Mouse (Mus musculus) layer of hippocampus, postnatal 25 days (tissue): ENCODE data around the gene Rbm45. TPM values are rescaled to one million over a fixed set of nuclear protein-coding genes. Genes with fewer than 3 reads are reported as not detected.

Experiments used
- DNase-seq, 2 experiments: peaks; one replicate each; pipeline ENCODE4 v3.0.0; 2022; ENCODE audit warnings: mixed read lengths in 2 of 2, low spot score in 1 of 2; ENCODE audit errors: extremely low spot score in 1 of 2
- total RNA-seq, 2 experiments: library from RNA; stranded (reverse); gene quantifications; 2 replicates each; pipeline ENCODE4 v1.2.3; 2021

The Rbm45 gene
- total RNA-seq, 2 experiments from 2014 or later = 40.9 to 44.8 TPM

GRCm38 (mm10) chr2:76374544-76375206 lies 4.9 kb downstream of the Rbm45 start:
- no peak for DNase-seq

DNA sequence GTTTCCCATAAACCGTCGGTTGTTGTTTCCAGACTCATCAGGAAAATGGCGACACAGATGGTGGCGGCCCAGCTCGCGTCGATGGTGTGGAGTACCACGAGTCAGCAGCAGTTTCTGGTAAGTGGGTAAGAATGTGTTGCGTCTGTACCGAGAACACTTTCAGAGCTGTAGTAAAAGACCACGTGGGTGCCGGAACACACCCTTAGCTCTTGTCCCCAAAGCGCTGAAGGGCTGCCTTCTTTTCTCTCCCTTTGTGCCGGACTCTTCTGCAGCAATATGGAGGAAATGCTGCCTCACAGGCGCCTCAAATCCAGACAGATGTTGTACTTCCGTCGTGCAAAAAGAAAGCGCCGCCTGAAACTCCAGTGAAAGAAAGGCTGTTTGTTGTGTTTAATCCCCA lies 8.9 kb downstream of the Rbm45 start:
- DNase-seq = no peak

- DNase-seq = no peak
Measured at GRCm38 (mm10) chr2:76386531-76386930, 16.7 kb downstream of the Rbm45 start.

- DNase-seq = no peak
Measured at GRCm38 (mm10) chr2:76400178-76400577, 30.4 kb downstream of the Rbm45 start.

DNA sequence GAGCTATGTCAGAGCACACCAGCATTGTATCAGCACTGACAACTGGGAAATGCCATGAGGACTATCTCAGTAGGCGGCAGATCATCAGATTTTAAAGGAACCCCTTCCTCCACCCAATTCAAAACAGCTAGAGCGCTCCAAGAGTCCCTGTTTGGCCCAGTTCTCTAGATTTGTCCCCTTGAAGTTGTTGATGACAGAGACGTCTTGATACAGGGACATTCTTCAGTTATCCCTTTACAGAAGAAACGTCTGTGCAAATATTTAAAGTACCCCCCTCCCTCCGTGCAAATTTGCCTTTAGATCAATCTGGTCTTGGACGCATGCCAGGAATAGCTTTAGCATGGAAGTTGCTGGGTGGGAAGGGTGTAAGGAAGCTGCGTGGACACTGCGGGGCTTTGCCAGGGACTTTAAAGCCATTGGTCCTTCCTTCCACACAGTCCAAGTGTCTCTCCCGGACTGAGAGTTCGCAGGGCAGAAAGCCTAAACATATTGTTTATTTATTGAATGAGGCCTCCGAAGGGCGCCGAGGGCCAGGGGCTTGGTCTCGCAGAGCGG lies 35.9 kb downstream of the Rbm45 start:
- peak in 1 of 2 experiments; percentile 27 for DNase-seq

DNA sequence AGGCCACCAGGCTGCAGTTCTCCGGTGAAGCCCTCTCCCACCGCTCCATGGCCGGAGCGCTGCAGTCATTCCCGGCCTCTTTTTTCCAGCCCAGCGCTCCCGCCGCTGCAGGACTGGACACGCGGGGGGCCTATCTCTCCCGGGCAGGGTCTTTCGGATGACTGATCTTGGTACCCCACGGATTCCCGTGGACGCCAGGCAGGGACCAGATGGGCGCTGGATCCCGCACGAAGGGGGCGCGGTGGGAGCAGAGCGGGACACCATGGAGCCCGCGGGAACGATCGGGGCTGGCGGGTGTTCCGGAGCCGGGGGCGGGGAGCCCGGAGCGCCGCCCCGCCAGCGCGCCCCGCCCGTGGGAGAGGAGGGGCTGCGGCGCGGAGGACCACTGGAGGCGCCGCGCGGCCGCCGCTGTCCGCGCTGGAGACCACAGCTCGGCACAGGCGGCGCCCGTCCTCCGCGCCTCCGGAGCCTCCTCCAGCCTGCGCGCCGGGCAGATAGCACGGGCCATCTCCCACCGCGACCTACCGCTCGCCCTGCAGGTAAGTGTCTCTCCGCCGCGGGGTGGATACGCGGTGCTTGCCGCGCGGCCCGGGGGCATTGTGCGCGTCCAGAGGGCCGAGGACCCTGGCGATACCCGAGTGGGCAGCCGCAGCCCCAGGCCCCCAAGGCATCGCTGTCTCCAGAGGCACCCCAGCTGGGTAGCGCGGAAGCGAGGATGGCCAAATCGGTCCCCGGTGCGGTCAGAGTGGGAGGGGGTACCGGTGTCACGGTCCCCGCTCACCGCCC lies 36.6 kb downstream of the Rbm45 start, which contains the start of gene Osbpl6:
TSS of gene Osbpl6 (plus strand) at position 358 of the 786 bp plus-strand sequence.
- peak; percentile 63 to 66 for DNase-seq

DNA sequence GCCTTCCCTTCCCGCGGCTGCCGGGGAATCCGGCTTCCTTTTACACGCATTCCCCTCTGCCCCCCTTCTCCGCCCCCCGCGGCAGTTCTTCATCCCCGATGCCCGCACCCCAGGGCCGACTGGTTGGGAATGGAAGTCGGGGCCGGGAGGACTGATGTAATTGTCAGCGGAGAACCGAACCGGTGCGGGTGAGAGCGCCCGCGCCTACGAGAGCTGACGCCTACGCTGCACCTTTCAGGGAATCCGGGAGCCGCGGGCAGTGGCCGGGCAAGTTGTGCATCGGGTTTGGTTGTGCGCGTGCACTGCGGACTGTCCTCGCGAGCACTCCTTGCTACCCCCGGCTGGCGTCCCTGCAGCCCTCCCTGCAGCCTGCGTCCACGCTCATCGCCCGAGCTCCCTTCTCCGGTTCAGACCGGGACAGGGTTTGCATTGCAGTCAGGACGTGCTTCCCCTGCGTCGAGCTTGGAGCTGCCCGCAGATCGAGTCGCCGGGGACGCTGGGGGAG lies 37.2 kb downstream of the Rbm45 start:
- peak; percentile 46 to 54 for DNase-seq

- DNase-seq = no peak
Measured at GRCm38 (mm10) chr2:76409526-76409925, 39.7 kb downstream of the Rbm45 start.

DNA sequence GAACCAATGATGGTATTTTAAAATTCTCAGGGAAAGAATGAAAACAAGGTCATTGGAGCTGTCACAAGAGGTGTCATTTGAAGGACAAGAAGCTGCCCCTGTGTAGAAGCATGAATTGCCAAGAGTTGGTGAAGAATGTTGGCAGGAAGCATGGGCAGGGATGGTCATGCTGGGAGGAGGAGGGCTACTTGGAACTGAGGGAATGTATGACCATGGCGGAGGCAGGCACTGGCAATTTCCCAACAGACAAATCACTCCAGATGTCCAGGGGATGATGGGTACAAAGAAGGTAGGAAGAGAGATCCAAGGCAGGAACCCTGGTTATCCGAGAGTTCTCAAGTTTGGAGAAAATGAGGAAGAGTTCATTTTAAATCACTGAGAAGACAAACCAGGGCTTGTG lies 40.2 kb downstream of the Rbm45 start:
- no peak for DNase-seq

DNA sequence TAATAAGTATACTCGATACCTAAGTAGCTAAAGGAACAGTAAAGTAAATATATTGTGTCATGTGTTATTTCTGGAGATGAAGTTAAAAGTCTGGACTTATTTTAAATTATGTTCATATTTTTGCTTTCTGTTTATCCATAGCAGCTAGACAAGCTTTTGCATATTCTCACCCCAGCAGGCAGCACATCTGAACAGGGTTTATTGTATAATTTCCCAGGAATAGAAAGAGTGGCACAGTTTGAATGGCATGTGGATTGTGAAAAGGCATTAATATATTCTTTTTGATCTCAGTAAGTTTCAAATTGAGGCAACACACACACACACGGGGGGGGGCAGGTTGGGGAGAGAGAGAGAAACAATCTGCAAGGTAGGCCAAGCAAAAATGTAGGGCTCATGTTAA lies 43.1 kb downstream of the Rbm45 start:
- no peak for DNase-seq

GRCm38 (mm10) chr2:76417446-76418141 lies 47.8 kb downstream of the Rbm45 start:
- DNase-seq = no peak

GRCm38 (mm10) chr2:76418142-76418518 lies 48.3 kb downstream of the Rbm45 start:
- no peak for DNase-seq

DNA sequence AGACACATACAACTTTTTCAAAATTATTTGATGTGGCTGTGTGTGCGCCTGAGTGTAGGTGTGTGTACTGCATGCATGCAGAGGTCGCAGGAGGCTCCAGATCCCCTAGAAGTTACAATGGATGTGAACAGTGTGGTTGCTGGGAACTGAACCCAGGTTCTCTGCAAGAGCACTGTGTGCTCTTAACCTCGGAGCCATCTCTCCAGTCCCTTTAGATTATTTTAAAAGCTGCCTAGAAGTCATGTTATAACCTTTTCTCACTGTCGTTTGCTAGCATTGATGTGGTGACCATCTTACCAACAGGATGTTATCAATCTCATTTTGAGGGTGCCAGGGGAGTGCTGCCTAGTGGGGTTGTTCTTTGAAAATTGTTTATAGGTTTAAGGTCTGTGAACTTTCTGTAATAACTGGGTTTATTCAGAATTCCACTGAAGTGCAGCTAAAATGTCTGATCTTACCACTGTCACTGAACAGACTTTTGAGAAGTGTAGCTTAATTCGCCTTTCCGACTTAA lies 51.7 kb downstream of the Rbm45 start:
- DNase-seq = no peak

DNA sequence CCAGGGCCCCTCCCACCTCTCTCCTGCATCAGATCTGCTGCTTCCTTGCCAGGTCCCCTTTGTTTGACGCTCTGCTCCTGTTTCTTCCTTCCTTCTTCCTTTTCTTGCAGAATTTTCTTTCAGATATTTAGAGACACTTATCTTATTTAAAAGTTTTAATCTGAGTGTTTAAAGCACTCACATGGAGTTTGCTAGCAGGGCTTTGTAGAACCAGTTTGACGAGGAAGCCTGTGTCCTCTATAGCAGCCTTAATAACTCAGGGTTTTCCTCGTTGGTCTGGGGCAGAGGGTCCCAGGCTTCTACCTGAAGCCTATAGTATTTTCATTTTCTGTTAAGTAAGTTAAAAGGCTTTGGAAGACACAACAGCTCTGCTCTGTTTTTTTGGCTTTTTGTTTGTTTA lies 57.0 kb downstream of the Rbm45 start:
- DNase-seq = no peak

DNA sequence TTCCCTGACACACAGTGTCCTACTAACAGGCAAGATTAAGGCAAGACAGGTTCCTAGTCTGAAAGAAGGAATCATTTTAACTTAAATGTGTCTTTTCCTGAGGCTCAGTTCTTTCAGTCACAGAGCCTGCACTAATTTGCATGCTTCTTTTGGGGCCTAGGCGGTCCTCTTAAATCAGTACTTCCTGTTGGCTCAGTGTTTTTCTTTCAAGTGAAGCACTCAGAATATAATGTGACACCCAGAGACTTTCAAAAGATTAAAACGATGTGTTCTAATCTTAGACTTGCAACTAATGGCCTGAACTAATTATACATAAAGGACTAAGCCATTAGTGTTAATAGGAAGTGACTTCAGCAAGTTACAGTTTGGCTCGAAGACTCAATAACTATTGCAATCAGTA lies 59.5 kb downstream of the Rbm45 start:
- DNase-seq = no peak

- no peak for DNase-seq
Measured at GRCm38 (mm10) chr2:76429855-76430254, 60.1 kb downstream of the Rbm45 start.

- DNase-seq = no peak
Measured at GRCm38 (mm10) chr2:76430539-76430938, 60.8 kb downstream of the Rbm45 start.
